Mouse (Mus musculus) kidney, adult 11 months (tissue): ENCODE results near the gene Syt13.
A peak's percentile ranks its signal among the peaks of the same experiment; 100 is the strongest.

Experiments
- DNase-seq: peaks from one replicate; pipeline ENCODE4 v3.0.0; 2022

The Syt13 gene

DNA sequence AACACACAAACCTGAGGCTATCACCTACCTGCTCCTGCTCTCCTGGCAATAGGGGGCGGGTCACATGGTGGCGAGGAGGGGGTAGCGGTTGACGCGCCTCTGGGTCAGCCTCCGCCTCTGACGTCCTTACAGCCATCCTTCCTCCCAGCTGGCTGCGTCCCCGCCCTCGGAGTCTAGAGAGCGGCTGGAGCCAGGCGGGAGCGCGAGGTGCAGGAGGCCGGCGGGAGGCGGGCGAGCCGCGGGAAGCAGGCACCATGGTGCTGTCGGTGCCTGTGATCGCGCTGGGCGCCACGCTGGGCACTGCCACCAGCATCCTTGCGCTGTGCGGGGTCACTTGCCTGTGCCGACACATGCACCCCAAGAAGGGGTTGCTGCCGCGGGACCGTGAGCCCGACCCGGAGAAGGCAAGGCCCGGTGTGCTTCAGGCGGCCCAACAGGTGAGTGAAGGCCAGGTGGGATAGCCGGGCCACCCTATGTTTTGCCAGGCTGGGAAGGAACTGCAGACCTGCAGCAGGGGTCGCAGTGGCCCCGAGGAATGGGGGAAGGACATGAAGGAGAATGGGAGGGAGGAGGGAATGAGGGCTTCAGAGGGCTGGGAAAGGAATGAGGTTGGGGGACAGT is at the start of gene Syt13:
TSS of gene Syt13 (plus strand) at position 166 of the 621 bp plus-strand sequence.
- peak; percentile 8 for DNase-seq

DNA sequence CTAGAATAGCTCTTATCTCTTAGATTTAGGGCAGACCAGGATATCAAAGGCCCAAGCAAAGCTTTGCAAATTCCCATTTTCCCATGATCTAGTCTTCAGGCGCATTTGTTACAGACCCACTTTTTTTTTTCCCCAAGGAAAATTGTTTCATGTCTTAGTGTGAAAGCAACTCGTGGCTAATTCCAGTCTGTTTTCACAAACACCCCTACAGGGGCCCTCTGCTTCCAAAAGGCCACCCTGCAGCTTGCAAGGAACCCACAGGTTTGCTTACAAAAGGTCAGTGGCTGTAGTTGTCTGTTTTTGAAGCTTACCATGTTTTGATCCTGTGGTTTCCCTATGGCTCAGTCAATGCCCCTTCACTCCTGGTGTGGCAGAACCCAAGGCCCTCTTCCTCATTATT is 48.3 kb upstream of the Syt13 start:
- no peak for DNase-seq

DNA sequence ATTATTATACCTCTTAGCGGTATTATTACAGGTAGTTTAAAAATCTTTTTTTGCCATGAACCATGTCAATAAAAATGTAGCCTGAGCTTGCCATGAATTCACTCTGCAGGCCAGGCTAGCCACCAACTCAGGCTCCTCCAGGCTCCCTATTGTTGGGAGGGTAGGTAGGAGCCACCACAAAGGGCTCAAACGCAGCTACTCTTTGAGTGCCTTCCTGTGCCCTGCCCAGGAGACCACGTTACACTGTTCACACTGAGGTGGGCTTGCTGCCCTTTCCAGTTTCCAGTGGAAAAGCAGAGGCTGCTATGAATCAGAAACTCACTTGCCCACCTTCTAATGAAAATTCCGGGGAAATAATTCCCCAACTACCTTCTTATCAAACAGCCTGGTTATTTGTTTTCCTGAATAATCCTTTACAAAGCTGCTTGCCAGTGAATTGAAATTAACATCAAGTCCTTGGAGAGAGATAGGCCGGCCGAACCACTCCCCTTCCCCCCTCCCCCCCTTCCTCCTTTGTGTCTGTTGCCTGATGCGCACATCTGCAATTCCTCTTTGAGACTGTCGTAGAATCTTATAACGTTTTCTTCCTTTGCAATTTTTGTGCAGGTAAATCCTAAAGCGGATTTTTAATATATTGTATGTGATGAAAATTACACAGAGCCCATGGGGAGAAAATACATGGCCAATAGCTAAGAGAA is 44.6 kb upstream of the Syt13 start:
- DNase-seq = no peak

DNA sequence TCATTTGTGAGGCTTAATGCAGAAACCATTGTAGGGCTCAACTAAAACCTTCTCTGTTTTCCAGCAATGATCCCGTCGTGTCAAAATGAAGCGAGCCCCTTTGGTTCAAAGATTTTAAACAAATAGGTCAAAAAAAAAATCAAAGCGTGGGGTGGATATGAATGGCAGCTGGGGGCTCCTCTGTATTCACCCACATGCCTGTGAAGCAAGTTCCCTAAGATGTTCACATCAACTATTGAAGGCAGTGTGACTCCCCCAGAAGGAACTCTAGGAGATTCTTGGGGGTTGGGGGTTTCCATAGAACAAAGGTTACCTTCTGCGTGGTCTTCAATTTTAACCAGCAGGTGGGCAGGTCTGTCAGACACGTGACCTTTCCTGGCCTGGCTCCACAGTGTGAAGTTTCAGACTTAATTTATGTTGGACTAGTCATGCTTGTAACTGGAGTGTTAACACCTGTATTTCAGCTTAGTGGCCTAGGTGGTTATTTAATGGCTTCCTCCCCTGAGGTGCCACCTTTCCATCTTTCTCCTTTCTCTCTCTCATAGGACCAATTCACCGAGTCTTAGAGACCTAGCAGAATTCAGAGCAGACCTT is 43.7 kb upstream of the Syt13 start:
- no peak for DNase-seq

DNA sequence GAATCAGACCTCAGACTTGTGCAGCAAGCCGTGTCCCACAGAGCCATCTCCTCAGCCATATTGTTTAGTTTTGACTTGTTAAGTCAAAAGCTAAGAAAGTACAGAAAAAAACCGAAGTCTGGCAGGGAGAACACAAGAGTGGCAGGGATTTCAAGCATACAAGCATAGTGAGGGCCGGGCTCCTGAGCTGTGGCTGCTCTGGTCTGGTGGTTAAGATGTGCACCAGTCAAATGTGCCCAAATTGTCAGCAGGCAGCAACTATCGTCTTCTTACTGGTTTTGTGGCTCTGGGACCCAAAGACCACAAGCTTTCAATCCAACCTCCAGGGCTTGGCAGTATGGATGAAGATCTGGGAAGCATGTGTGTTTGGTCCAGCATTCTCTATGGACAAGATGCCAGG is 42.2 kb upstream of the Syt13 start:
- no peak for DNase-seq

DNA sequence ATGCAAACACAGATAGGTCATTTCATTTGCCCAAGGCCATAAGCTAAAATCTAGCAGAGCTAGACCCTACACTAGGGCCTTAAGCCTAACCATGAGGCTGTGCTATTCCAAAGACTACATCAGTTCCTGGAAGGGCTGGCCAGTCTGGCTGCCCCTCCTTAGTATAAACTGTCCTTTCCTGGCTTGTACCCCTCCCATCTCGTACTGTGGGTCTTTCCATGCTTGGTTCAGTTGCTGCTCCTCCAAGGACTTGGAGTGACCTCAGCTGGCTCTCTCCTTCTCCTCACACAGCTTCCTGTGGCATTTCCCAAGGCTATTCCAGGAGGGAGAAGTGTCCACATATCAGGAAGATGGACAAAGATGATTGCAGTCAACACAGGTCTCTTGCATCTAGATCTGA is 40.3 kb upstream of the Syt13 start:
- no peak for DNase-seq

DNA sequence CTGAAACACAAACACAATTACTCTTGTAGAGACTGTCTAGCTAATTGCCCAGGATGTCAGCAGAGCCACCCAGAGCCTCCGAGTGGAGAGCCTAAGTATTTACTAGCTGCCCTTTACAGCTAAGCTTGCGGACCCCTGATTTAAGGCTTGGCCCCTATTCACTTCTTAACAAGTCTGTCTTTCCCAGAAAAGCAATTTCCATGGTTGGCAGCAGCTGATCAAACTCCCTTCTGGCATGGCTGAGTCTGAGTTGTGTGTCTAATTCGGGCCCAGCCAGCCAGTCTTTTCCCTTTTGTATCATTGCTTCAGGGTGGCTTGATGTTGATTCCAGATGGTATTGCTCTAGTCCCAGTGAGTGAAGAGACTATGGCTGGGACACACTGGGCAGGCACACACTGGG is 37.4 kb upstream of the Syt13 start:
- DNase-seq = no peak

DNA sequence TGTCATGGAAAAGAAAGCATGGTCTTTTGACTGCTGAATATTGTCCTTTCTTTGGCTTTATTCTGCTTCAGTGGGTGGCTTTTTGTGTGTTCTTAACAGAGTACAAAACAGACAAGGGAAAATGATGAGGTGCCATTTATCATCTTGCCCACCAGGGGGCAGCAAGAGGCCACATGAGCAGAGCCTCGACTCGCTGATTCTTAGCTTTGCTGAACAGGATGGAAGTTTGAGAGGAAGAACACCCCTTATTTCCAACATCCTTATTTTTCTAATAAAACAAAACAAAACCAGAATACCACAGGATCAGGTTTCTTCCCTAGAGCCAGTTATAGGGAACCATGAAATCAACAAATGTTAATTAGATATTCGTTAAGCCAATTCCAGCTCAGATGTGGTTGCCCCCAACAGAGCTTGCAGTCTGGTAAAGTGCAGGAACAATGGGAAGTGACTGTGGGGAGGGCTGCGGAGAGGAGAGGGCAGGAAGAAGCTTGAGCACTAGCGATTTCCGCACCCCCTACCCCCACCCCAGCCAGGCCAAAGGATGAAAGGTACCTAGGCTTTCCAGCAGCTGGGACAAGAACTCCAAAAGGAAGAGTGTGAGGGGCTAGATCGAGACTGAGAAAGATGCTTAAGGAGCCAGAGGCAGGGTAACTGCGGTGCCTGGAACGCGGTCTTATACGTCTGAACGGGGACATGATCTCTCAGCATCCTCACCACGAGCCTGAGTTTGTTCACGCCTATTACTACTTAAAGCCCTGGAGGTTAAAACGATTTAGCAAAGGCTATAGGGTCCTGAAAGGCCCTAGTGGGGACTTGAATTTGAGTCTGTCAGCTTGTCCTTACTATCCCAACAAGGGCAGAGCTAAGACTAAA is 31.6 kb upstream of the Syt13 start:
- DNase-seq = peak; percentile 8

DNA sequence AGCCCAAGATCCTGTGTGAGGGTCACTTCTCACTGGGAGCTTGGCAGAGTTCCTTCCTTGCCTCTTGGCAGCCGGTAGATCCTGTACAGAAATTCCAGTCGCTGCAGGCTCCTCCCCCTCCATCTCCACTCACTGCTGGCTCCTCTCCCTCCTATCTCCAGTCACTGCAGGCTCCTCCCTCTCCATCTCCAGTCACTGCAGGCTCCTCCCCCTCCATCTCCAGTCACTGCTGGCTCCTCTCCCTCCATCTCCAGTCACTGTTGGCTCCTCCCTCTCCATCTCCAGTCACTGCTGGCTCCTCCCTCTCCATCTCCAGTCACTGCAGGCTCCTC is 31.0 kb upstream of the Syt13 start:
- DNase-seq = peak; percentile 14

DNA sequence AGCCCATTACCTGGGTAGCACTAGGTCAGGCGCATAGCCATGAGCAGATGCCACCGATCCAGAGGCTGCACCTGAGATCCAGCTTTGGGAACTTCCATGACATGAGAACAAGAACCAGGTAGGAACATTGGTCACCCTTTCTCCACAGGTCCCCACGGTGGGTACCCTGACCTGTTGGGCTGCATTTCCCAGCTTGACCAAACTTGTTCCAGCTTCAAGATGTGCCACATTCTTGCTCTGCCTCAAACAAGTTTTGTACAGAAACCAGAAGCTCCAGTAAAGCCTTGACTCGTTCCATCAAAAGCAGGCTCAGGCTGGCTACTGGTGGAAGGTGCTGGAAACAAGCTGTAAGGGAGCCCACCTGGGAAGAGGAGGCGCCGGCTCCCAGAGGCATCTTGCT is 29.9 kb upstream of the Syt13 start:
- DNase-seq = no peak

DNA sequence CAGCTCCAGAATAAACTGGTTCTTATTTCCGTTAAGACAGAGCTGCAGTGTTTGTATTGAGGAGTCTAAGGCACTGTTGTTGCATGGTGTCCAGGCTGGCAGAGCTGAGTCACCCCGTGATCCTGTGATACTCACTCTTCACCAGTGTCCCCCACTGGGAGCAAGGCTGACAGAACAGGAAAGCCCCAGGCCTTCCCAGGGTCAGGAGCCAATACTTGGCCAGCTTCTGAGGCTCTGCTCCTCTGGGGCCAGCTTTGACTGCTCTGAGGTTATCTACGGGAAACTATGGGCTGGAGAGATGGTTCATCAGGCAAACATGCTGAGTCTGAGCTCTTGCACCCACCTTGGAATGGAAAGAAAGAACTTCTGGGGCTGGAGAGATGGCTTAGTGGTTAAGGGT is 28.0 kb upstream of the Syt13 start:
- DNase-seq = no peak

DNA sequence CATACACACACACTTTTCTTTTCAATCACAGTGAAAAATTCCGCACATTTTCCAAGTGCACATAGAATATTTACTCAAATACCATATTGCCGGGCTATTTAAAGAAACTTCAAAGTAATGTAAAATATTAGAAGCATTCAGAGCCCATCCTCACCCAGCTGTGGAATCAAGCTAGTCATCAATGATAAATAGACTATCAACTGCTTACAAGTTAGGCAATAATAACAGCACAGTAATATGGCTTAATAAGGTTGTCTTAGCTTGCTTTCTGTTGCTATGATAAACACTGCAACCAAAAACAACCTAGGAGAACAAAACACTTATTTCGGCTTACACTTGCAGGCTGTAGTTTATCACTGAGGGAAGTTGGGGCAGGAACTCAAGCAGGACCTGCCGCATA is 22.4 kb upstream of the Syt13 start:
- no peak for DNase-seq

DNA sequence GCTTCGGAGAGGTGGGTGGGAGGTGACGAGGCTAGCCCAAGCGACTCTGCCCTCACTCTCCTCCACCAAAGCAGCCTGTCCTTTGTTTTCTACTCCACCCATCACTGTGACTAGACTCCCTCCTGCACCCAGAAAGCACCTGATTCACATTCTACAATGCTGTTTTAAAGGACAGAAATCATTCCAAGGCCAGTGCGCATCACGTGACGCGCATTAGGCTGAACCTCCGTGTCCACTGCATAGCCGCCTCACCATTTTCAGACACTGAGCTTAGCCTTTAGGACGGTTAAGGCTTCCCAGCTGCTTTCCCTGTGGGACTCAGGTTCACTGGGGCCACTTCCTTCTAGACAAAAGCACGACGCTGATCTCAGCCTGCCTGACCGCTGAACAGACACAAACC is 11.2 kb upstream of the Syt13 start:
- DNase-seq = no peak

DNA sequence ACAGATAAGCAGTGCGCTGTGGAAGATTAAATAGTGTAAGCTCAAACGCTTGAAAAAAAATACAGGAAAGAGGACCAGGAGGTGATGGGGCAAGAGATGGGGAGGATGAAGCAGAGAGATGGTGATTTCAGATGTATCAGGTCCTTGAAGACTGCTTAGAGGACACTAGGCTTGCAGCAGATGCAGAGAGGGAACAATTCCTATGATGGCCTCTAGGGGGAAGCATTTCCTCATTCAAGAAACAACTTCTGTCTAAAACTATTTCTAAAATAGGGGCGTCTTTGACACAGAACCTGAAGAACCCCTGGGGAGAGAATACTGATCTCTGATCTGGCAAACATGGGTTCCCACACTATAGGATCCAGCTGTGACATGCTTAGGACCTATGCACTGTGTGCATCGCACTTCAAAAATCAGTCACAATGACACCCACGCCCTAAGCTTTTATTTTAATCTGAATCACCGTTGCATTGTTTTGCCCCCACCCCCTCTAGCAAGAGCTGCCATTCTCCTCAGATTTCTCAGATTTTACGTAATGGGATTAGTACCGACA is 10.5 kb upstream of the Syt13 start:
- no peak for DNase-seq

DNA sequence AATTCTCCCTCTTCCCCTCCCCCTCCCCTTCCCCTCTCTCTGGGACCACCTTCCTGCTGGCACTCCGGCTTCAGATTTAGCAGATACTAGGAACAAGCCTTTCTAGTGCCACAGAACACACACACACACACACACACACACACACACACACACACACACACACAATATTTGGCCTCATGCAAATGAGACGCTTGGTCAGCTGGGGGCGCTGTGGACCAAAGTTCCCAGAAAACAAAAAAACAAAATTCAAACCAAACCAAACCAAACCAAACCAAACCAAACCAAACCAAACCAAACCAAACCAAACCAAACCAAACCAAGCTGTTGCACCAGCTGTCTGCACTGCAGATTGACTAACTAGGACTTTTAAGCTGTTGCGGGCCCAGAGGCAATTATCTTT is 4.5 kb upstream of the Syt13 start:
- DNase-seq = no peak

DNA sequence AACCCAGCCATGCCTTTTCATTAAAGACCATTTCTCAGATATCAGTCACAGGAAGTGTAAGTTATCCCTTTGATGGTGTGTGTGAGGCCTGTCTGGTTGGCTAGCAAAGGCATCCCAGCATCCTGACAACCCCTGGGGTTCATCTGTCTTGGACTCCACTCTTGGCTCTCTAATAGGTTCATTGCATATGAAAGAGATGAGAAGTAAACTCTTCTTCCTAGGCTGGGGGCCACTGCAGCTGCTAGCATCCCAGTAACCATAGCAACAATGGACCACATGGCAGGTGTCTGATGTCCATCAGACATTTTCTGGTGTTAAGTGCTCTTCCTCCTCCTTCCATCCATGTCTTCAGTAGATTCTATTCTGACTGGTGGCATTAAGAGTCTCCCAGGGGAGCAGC is 2.6 kb upstream of the Syt13 start:
- DNase-seq = no peak

DNA sequence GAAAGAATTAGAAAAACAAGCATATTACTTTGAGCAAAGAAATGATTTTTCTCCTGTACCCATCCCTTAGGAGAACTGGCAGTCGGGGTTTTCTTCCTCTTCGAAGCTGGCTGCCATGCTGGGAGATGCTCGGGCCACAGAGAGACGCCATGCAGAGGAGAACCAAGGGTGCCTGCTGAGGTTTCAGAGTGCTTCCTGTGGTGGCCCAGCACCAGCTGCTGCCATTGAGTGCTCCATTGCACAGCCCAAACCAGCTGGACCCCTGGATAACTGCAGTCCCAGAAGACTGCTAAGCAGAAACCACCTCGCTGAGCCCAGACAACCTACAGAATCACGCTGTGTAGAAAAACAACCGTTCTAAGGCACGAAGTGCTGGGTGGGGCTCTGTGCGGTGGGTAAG is 1.6 kb upstream of the Syt13 start:
- DNase-seq = no peak

DNA sequence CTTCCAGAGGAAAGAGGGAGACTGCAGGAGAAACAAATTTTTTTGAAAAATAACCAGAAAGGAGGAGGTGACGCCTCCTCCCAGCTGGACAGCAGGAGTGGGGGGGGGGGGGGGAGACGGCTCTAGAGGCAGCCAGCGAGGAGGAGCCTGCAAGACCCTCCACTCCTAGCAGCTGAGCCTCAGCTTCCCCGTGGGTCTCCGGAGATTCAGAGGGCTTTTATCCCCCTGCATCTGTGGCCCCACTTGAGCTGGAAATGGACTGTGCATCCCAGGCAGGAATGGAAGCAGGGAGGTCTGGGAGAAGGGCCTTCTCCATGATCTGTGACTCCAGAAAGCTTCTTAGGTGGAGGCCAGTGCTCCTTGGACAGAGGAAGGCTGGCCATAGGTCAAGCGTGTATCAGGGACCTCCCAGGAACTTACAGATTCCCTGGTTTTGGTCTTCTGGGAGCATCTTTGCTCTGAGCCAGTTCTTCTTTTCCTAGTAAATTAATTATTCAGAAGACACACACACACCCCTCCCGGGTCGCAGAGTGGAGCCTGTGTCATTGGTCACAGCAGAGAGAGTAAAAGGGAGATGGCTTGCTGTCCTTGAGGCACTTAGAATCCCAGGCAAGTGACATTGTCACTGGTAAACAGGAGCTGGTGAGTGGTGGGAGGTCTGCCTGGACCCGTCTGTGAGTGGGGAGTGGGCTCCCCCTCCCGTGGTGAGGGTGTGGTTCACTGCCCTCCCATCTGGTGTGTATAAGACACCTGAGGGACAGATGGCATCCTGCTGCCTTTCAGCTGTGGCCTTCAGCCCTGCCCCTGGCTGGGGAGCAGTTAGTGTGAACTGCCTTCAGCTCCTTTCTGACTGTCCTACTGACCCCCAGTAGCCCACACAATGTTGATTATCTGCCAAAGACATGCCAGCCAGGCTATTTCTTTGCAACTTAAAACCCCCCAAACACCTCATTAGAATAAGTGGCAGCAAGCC is 1.0 kb downstream of the Syt13 start:
- DNase-seq = no peak

DNA sequence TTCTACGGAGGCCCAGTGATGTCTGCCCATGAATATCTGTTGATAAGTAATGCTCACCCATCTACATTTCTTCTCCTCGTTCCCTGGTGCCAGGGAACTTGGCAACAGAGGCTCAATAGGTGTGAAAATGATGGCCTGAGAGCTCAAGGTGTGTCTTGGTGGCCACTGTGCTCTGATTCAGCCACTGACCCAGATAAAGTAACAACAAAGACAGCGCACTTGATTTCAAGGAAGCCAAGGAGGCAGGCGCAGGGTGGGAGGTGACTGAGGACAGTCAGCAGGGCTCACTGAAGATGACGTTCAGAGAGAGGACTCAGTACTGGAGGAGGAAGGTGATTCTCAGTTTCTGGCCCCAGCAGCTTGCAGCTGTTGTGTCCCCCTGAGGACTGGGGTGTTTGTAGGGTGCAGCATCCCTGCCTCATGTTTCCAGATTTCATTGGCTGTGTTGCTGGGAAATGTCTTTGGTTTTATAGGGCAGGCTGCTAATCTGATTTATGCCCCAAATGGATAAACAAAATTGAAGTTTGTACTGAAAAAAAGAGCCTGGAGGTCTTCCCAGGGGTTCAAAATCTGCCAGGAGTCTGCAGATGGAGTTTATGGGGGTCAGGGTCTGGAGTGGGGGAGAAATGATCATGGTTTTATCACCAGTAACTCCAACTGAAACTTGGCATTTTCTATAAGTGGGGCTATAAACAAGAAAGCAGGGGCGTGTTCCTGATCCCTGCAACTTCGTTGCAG is 2.7 kb downstream of the Syt13 start:
- peak; percentile 19 for DNase-seq

DNA sequence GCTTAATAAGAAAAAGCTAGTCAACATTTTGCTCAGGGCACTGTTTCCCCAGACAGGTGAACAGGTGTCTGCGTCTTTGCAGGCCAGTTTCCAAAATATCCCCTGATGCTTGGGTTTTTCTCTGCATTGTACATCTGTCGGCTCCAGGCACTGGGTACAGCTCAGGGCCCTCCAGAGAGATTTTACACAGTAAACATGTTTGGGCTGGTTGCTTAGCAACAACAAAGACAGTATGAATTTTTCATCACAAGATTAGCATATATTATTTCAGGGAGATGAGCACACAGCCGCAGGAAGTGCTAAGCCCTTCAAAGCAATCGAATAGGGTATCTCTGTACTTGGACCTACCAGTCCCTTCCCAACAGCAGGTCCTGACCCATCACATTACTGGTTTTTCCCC is 5.8 kb downstream of the Syt13 start:
- DNase-seq = no peak

DNA sequence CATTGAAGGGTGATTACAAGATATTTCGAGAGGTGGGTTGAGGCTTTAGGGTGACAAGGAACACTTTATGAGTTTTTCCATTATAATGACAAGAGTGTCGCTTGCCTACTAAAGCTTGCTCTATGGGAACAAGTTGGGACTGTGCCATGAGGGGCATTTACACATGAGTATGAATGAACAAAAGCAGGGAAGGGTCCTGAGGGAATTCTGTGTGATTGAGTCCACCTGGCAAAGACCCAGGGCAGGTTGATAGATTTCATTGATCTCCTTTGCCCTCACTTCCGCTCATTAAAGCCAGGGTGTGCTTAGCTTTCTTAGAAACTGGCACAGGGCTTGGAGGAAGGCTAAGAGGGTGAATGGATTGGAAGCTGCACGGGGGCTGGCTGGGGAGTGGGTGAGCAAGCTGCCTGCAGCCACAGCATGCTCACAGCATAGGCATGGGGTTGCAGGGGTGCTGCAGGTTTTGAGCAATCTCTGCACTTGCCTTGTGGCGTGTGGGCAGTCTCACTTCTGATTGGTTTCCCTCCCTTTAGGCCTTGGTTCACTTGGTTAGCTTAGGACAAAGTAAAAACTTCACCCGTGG is 9.9 kb downstream of the Syt13 start:
- DNase-seq = no peak
